Mouse (Mus musculus): ENCODE results near the gene Atp8a2. TPM values are rescaled to one million over a fixed set of nuclear protein-coding genes. Genes with fewer than 3 reads are reported as not detected.

The Atp8a2 gene
- polyA plus RNA-seq, 1 experiment from 2014 or later = 7.4 TPM

GRCm38 (mm10) chr14:59605671-59606353 lies 591.2 kb downstream of the Atp8a2 start:
- 24% methylated on average over 5 of the region's 5 CpGs for WGBS
- H3K27me3 ChIP-seq (ENCODE audit: control insufficient read depth, insufficient read depth, low read length) = no peaks in the 10 kb centered on the region
- H3K27ac ChIP-seq (ENCODE audit: low read depth, low read length) = no peak overlapping the region
- no peak overlapping the region for H3K4me2 ChIP-seq
- H3K4me1 ChIP-seq (ENCODE audit: control insufficient read depth, insufficient read depth, low read length) = no peaks in the 10 kb centered on the region
- no peaks in the 10 kb centered on the region for H3K36me3 ChIP-seq (ENCODE audit: control insufficient read depth, insufficient read depth, low read length)
- no peak overlapping the region for H3K9ac ChIP-seq (ENCODE audit: low read length)
- no peak overlapping the region for H3K4me3 ChIP-seq (ENCODE audit: low read depth, low read length)
- ATAC-seq (ENCODE audit: low FRiP score) (no peak), DNase-seq (ENCODE audit: low spot score, missing footprints) (peak; percentile 93)
- no peaks in the 10 kb centered on the region for H3K9me3 ChIP-seq (ENCODE audit: control insufficient read depth, low read length)

GRCm38 (mm10) chr14:59604002-59604645 lies 592.9 kb downstream of the Atp8a2 start:
- Histone ChIP-seq H3K4me1 (ENCODE audit: control insufficient read depth, insufficient read depth, low read length) (no peaks in the 10 kb centered on the region), H3K27me3 (ENCODE audit: control insufficient read depth, insufficient read depth, low read length) (no peaks in the 10 kb centered on the region), H3K36me3 (ENCODE audit: control insufficient read depth, insufficient read depth, low read length) (no peaks in the 10 kb centered on the region), H3K4me2 (no peak overlapping the region), H3K9ac (ENCODE audit: low read length) (no peak overlapping the region), H3K4me3 (ENCODE audit: low read depth, low read length) (no peak overlapping the region), H3K9me3 (ENCODE audit: control insufficient read depth, low read length) (no peaks in the 10 kb centered on the region), H3K27ac (ENCODE audit: low read depth, low read length) (no peak overlapping the region)
- ATAC-seq (ENCODE audit: low FRiP score) (no peak), DNase-seq (ENCODE audit: low spot score, missing footprints) (peak; percentile 86)
- 72% methylated on average over 5 of the region's 5 CpGs for WGBS

GRCm38 (mm10) chr14:59598260-59598627 lies 598.7 kb downstream of the Atp8a2 start:
- 0 out of 2 replicates have a peak, but pooled peaks have one; percentile 51 for ATAC-seq (ENCODE audit: low FRiP score)
- WGBS = 4% methylated on average over 8 of the region's 8 CpGs

GRCm38 (mm10) chr14:59597398-59598259 lies 599.4 kb downstream of the Atp8a2 start, which contains the start of gene Cdadc1:
Gene Cdadc1, minus strand, starts transcription at chr14:59597959.
- Histone ChIP-seq H3K4me2 (peak within 1 kb of the TSS; percentile 67), H3K9me3 (ENCODE audit: control insufficient read depth, low read length) (no peaks in the 10 kb centered on the region), H3K4me1 (ENCODE audit: control insufficient read depth, insufficient read depth, low read length) (peaks cover 6% of the 10 kb centered on the region), H3K27ac (ENCODE audit: low read depth, low read length) (no peak within 1 kb of the TSS), H3K9ac (ENCODE audit: low read length) (peak within 1 kb of the TSS; percentile 76), H3K4me3 (ENCODE audit: low read depth, low read length) (peak within 1 kb of the TSS; percentile 83), H3K27me3 (ENCODE audit: control insufficient read depth, insufficient read depth, low read length) (no peaks in the 10 kb centered on the region), H3K36me3 (ENCODE audit: control insufficient read depth, insufficient read depth, low read length) (no peaks in the 10 kb centered on the region; the same call in 1 of the 2 replicates)
- WGBS = 0% methylated on average over 47 of the region's 48 CpGs
- peak; percentile 95 for ATAC-seq (ENCODE audit: low FRiP score)
- peak; percentile 100 for DNase-seq (ENCODE audit: low spot score, missing footprints)

More at GRCm38 (mm10) chr14:59598260-59598627, 598.7 kb downstream of the Atp8a2 start:
- Histone ChIP-seq H3K4me3 (ENCODE audit: low read depth, low read length) (peak overlapping the region; percentile 83), H3K4me2 (peak overlapping the region; percentile 67), H3K9me3 (ENCODE audit: control insufficient read depth, low read length) (no peaks in the 10 kb centered on the region), H3K27me3 (ENCODE audit: control insufficient read depth, insufficient read depth, low read length) (no peaks in the 10 kb centered on the region), H3K4me1 (ENCODE audit: control insufficient read depth, insufficient read depth, low read length) (peaks cover 6% of the 10 kb centered on the region), H3K27ac (ENCODE audit: low read depth, low read length) (no peak overlapping the region), H3K36me3 (ENCODE audit: control insufficient read depth, insufficient read depth, low read length) (no peaks in the 10 kb centered on the region; the same call in 1 of the 2 replicates), H3K9ac (ENCODE audit: low read length) (peak overlapping the region; percentile 76)
- DNase-seq (ENCODE audit: low spot score, missing footprints) = no peak

- H3K4me1 ChIP-seq (ENCODE audit: control insufficient read depth, insufficient read depth, low read length) = peaks cover 6% of the 10 kb centered on the region
- H3K27ac ChIP-seq (ENCODE audit: low read depth, low read length) = no peak overlapping the region
- no peaks in the 10 kb centered on the region for H3K9me3 ChIP-seq (ENCODE audit: control insufficient read depth, low read length)
- H3K27me3 ChIP-seq (ENCODE audit: control insufficient read depth, insufficient read depth, low read length) = no peaks in the 10 kb centered on the region
- no peak overlapping the region for H3K9ac ChIP-seq (ENCODE audit: low read length)
- H3K4me3 ChIP-seq (ENCODE audit: low read depth, low read length) = no peak overlapping the region
- DNase-seq (ENCODE audit: low spot score, missing footprints) = no peak
- peaks cover 2% of the 10 kb centered on the region; the same call in 1 of the 2 replicates for H3K36me3 ChIP-seq (ENCODE audit: control insufficient read depth, insufficient read depth, low read length)
- no peak for ATAC-seq (ENCODE audit: low FRiP score)
- WGBS = 90% methylated on average over 3 of the region's 3 CpGs
- no peak overlapping the region for H3K4me2 ChIP-seq
These were observed 602.0 kb downstream of the Atp8a2 start for GRCm38 (mm10) chr14:59594988-59595387.

- Histone ChIP-seq H3K27me3 (ENCODE audit: control insufficient read depth, insufficient read depth, low read length) (no peaks in the 10 kb centered on the region), H3K4me1 (ENCODE audit: control insufficient read depth, insufficient read depth, low read length) (peaks cover 6% of the 10 kb centered on the region), H3K9me3 (ENCODE audit: control insufficient read depth, low read length) (no peaks in the 10 kb centered on the region), H3K4me3 (ENCODE audit: low read depth, low read length) (no peak overlapping the region), H3K4me2 (no peak overlapping the region), H3K36me3 (ENCODE audit: control insufficient read depth, insufficient read depth, low read length) (peaks cover 2% of the 10 kb centered on the region; the same call in 1 of the 2 replicates), H3K27ac (ENCODE audit: low read depth, low read length) (no peak overlapping the region), H3K9ac (ENCODE audit: low read length) (no peak overlapping the region)
- 90% methylated on average over 3 of the region's 3 CpGs for WGBS
- no peak for ATAC-seq (ENCODE audit: low FRiP score)
- DNase-seq (ENCODE audit: low spot score, missing footprints) = no peak
These were observed 604.4 kb downstream of the Atp8a2 start for GRCm38 (mm10) chr14:59592593-59592992.

- no peak for ATAC-seq (ENCODE audit: low FRiP score)
- Histone ChIP-seq H3K4me1 (ENCODE audit: control insufficient read depth, insufficient read depth, low read length) (peaks cover 3% of the 10 kb centered on the region), H3K4me3 (ENCODE audit: low read depth, low read length) (no peak overlapping the region), H3K9me3 (ENCODE audit: control insufficient read depth, low read length) (no peaks in the 10 kb centered on the region), H3K36me3 (ENCODE audit: control insufficient read depth, insufficient read depth, low read length) (peaks cover 2% of the 10 kb centered on the region; the same call in 1 of the 2 replicates), H3K4me2 (no peak overlapping the region), H3K9ac (ENCODE audit: low read length) (no peak overlapping the region), H3K27ac (ENCODE audit: low read depth, low read length) (no peak overlapping the region), H3K27me3 (ENCODE audit: control insufficient read depth, insufficient read depth, low read length) (no peaks in the 10 kb centered on the region)
- 66% methylated on average over 8 of the region's 8 CpGs for WGBS
- no peak for DNase-seq (ENCODE audit: low spot score, missing footprints)
These were observed 605.1 kb downstream of the Atp8a2 start for GRCm38 (mm10) chr14:59591901-59592300.

GRCm38 (mm10) chr14:59590614-59591013 lies 606.4 kb downstream of the Atp8a2 start:
- Histone ChIP-seq H3K4me1 (ENCODE audit: control insufficient read depth, insufficient read depth, low read length) (no peaks in the 10 kb centered on the region), H3K9me3 (ENCODE audit: control insufficient read depth, low read length) (no peaks in the 10 kb centered on the region), H3K27me3 (ENCODE audit: control insufficient read depth, insufficient read depth, low read length) (no peaks in the 10 kb centered on the region), H3K4me2 (no peak overlapping the region), H3K36me3 (ENCODE audit: control insufficient read depth, insufficient read depth, low read length) (peaks cover 2% of the 10 kb centered on the region; the same call in 1 of the 2 replicates), H3K27ac (ENCODE audit: low read depth, low read length) (no peak overlapping the region), H3K4me3 (ENCODE audit: low read depth, low read length) (no peak overlapping the region), H3K9ac (ENCODE audit: low read length) (no peak overlapping the region)
- DNase-seq (ENCODE audit: low spot score, missing footprints) (no peak), ATAC-seq (ENCODE audit: low FRiP score) (no peak)
- WGBS = 83% methylated on average over 1 of the region's 1 CpGs

All from midbrain, embryonic 11.5 days (tissue).